Mouse (Mus musculus) heart, postnatal 25 days (tissue): ENCODE data around the gene Zfp51. TPM values are rescaled to one million over a fixed set of nuclear protein-coding genes. Genes with fewer than 3 reads are reported as not detected.

Experiments used
- DNase-seq: peaks from one replicate; pipeline ENCODE4 v3.0.0; 2022; ENCODE audit warnings: low spot score
- intact Hi-C: fragments of 180-260 bp; cut with DNase I; formaldehyde crosslinking; loops from one replicate; pipeline ENCODE4 v1.15.1; 2025
- total RNA-seq, 2 experiments: library from RNA; stranded (reverse); gene quantifications; 2 replicates each; pipeline ENCODE4 v1.2.3; 2021

Gene Zfp51
- total RNA-seq, 2 experiments from 2014 or later: 5.3 to 6.5 TPM

- DNase-seq: no peak
- intact Hi-C loops: no loop called here
Measured at GRCm38 (mm10) chr17:21509756-21510155, 59.6 kb downstream of the Zfp51 start.

Other genes with a start within 250 kb of the Zfp51 start
- not detected for gene Vmn1r234, start 224.3 kb upstream of the Zfp51 start, total RNA-seq
- gene Vmn1r235, start 194.0 kb upstream of the Zfp51 start, total RNA-seq: not detected
- gene Vmn1r236, start 167.4 kb upstream of the Zfp51 start, total RNA-seq: not detected
- not detected for gene Vmn1r237, start 138.5 kb upstream of the Zfp51 start, total RNA-seq
- under 1 TPM; 0.75 to 0.78 TPM for gene Zfp677, start 66.6 kb upstream of the Zfp51 start, total RNA-seq
- 1 to 10 TPM; 1.2 TPM for gene Zfp54, start 27.1 kb upstream of the Zfp51 start, total RNA-seq
- 1 to 10 TPM; 2.3 to 2.4 TPM for gene Zfp53, start 38.6 kb downstream of the Zfp51 start, total RNA-seq
- 1 to 10 TPM; 4.6 to 4.7 TPM for gene Zfp52, start 85.2 kb downstream of the Zfp51 start, total RNA-seq
- gene Zfp948, start 116.6 kb downstream of the Zfp51 start, total RNA-seq: 1 to 10 TPM; 3.2 TPM
- 1 to 10 TPM; 2.1 to 2.8 TPM for gene Zfp983, start 200.2 kb downstream of the Zfp51 start, total RNA-seq
- gene Gm10226, start 241.5 kb downstream of the Zfp51 start, total RNA-seq: 1 to 10 TPM; 1.5 to 2.0 TPM